Mouse (Mus musculus): ENCODE data around the gene Cfap97. TPM values are rescaled to one million over a fixed set of nuclear protein-coding genes. Genes with fewer than 3 reads are reported as not detected.

The Cfap97 gene
- polyA plus RNA-seq, 1 experiment from 2014 or later: 12.5 TPM

GRCm38 (mm10) chr8:46163870-46164190 is 12.3 kb downstream of the Cfap97 start:
- ATAC-seq: no peak; the same call in 1 of the 2 replicates
- 2% methylated on average over 24 of the region's 25 CpGs for WGBS (ENCODE audit: insufficient replicate concordance)
- H3K36me3 ChIP-seq: no peaks in the 10 kb centered on the region
- H3K4me2 ChIP-seq: peak overlapping the region; percentile 76
- H3K27ac ChIP-seq: peak overlapping the region; percentile 84
- peaks cover 22% of the 10 kb centered on the region for H3K4me1 ChIP-seq
- peak overlapping the region; percentile 82 for H3K9ac ChIP-seq
- peak overlapping the region; percentile 76 for H3K4me3 ChIP-seq
- H3K9me3 ChIP-seq (replicated peaks): no peaks in the 10 kb centered on the region
- H3K27me3 ChIP-seq (replicated peaks): no peaks in the 10 kb centered on the region

- no peak overlapping the region for H3K4me2 ChIP-seq
- H3K9ac ChIP-seq: no peak overlapping the region
- H3K36me3 ChIP-seq: peaks cover 27% of the 10 kb centered on the region
- H3K9me3 ChIP-seq (replicated peaks): no peaks in the 10 kb centered on the region
- 0 out of 2 replicates have a peak overlapping the region, but pooled peaks have one; percentile 20 for H3K27ac ChIP-seq
- ATAC-seq: peak; percentile 65
- 33% methylated on average over 2 of the region's 2 CpGs for WGBS (ENCODE audit: insufficient replicate concordance)
- H3K4me3 ChIP-seq: no peak overlapping the region
- H3K27me3 ChIP-seq (replicated peaks): no peaks in the 10 kb centered on the region
- peaks cover 7% of the 10 kb centered on the region for H3K4me1 ChIP-seq
Observed at GRCm38 (mm10) chr8:46173651-46174050, 22.1 kb downstream of the Cfap97 start.

DNA sequence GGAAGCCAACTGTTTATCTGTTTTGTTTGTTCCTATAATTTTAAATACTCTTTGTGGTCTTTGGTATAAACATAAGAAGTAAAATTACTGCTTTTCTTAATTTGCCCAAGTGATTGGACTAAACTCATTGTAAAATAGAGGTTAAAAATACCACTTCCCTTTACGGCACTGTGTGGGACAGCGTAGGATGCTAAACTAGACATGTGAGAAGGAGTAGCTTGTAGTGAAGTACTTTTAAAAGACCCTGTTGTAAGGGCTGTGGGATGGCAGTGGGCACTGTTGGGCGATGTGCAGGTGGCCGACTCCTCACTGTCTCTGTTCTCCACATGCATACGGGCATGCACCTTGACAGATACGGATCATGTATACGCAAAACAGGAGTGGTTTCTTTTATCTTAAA is 28.6 kb downstream of the Cfap97 start:
- H3K27me3 ChIP-seq (replicated peaks): no peaks in the 10 kb centered on the region
- WGBS (ENCODE audit: insufficient replicate concordance): 81% methylated on average over 7 of the region's 7 CpGs
- no peak overlapping the region for H3K4me2 ChIP-seq
- peaks cover 38% of the 10 kb centered on the region for H3K36me3 ChIP-seq
- H3K9ac ChIP-seq: no peak overlapping the region
- no peaks in the 10 kb centered on the region for H3K4me1 ChIP-seq
- H3K27ac ChIP-seq: no peak overlapping the region
- no peak overlapping the region for H3K4me3 ChIP-seq
- no peaks in the 10 kb centered on the region for H3K9me3 ChIP-seq (replicated peaks)
- no peak for ATAC-seq

GRCm38 (mm10) chr8:46185361-46185760 is 33.8 kb downstream of the Cfap97 start:
- no peak overlapping the region for H3K4me3 ChIP-seq
- WGBS (ENCODE audit: insufficient replicate concordance): 7% methylated on average over 2 of the region's 2 CpGs

GRCm38 (mm10) chr8:46193100-46193499 is 41.5 kb downstream of the Cfap97 start:
- Histone ChIP-seq H3K36me3 (peaks cover 53% of the 10 kb centered on the region), H3K4me3 (no peak overlapping the region)
- no peak for ATAC-seq

More at GRCm38 (mm10) chr8:46185361-46185760, 33.8 kb downstream of the Cfap97 start:
- peaks cover 39% of the 10 kb centered on the region for H3K36me3 ChIP-seq
- no peaks in the 10 kb centered on the region for H3K9me3 ChIP-seq (replicated peaks)
- no peaks in the 10 kb centered on the region for H3K4me1 ChIP-seq
- ATAC-seq: no peak
- no peak overlapping the region for H3K4me2 ChIP-seq
- no peaks in the 10 kb centered on the region for H3K27me3 ChIP-seq (replicated peaks)
- no peak overlapping the region for H3K27ac ChIP-seq
- H3K9ac ChIP-seq: no peak overlapping the region

DNA sequence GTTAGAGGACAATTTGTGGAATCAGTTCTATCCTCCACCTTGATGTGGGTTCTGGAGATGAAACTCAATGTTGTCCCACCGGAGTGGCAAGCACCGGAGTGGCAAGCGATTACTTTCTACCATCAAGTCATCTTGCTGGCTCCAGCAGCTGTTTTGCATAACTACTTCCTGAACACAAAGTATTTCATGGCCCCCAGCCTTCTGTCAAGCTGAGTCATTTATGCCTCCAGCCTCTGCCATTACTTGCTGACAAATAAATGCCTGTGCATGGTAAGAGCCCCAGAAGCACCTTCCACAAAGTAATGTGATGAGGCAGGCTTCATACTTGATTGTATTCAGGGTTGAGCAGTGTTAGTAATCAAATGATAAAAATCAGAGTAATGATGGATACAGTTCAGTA is 45.3 kb downstream of the Cfap97 start:
- H3K4me1 ChIP-seq: no peaks in the 10 kb centered on the region
- peaks cover 43% of the 10 kb centered on the region for H3K36me3 ChIP-seq
- H3K9me3 ChIP-seq (replicated peaks): no peaks in the 10 kb centered on the region
- H3K9ac ChIP-seq: no peak overlapping the region
- H3K27ac ChIP-seq: no peak overlapping the region
- H3K4me3 ChIP-seq: no peak overlapping the region
- no peak for ATAC-seq
- WGBS (ENCODE audit: insufficient replicate concordance): 82% methylated on average over 3 of the region's 3 CpGs
- no peaks in the 10 kb centered on the region for H3K27me3 ChIP-seq (replicated peaks)
- no peak overlapping the region for H3K4me2 ChIP-seq

More at GRCm38 (mm10) chr8:46193100-46193499, 41.5 kb downstream of the Cfap97 start:
- 84% methylated on average over 8 of the region's 8 CpGs for WGBS (ENCODE audit: insufficient replicate concordance)
- no peak overlapping the region for H3K27ac ChIP-seq
- H3K9ac ChIP-seq: no peak overlapping the region
- no peaks in the 10 kb centered on the region for H3K4me1 ChIP-seq
- H3K4me2 ChIP-seq: no peak overlapping the region
- H3K27me3 ChIP-seq (replicated peaks): no peaks in the 10 kb centered on the region
- H3K9me3 ChIP-seq (replicated peaks): no peaks in the 10 kb centered on the region

DNA sequence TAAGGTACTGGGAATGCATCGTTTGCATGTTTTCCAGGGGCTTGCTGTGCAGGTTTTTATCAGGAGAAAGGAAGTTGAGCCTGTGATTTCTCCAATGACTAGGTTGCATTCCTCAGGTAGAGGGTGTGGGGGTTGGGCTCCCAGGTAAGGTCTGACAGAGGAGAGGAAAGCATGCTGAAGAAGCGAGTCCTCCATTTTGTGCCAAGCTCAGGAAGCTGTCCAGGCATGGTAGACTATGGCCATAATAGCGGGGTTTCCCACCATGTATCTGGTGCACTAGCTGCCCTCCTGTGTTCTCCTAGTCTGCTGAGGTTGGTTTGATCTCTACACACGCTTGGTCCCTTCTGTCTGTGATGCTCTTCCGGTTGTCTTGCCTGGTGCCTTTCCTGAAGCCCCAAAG is 46.1 kb downstream of the Cfap97 start:
- Histone ChIP-seq H3K9me3 (replicated peaks) (no peaks in the 10 kb centered on the region), H3K27ac (no peak overlapping the region), H3K4me3 (no peak overlapping the region), H3K27me3 (replicated peaks) (no peaks in the 10 kb centered on the region), H3K4me1 (no peaks in the 10 kb centered on the region), H3K4me2 (no peak overlapping the region), H3K9ac (no peak overlapping the region), H3K36me3 (peaks cover 37% of the 10 kb centered on the region)
- 80% methylated on average over 5 of the region's 5 CpGs for WGBS (ENCODE audit: insufficient replicate concordance)
- no peak for ATAC-seq

GRCm38 (mm10) chr8:46202350-46202749 is 50.8 kb downstream of the Cfap97 start:
- H3K4me3 ChIP-seq: no peak overlapping the region
- no peaks in the 10 kb centered on the region for H3K27me3 ChIP-seq (replicated peaks)
- ATAC-seq: no peak
- H3K27ac ChIP-seq: no peak overlapping the region
- H3K36me3 ChIP-seq: peaks cover 36% of the 10 kb centered on the region
- no peak overlapping the region for H3K9ac ChIP-seq
- 79% methylated on average over 6 of the region's 6 CpGs for WGBS (ENCODE audit: insufficient replicate concordance)
- no peaks in the 10 kb centered on the region for H3K9me3 ChIP-seq (replicated peaks)
- no peaks in the 10 kb centered on the region for H3K4me1 ChIP-seq
- H3K4me2 ChIP-seq: no peak overlapping the region

DNA sequence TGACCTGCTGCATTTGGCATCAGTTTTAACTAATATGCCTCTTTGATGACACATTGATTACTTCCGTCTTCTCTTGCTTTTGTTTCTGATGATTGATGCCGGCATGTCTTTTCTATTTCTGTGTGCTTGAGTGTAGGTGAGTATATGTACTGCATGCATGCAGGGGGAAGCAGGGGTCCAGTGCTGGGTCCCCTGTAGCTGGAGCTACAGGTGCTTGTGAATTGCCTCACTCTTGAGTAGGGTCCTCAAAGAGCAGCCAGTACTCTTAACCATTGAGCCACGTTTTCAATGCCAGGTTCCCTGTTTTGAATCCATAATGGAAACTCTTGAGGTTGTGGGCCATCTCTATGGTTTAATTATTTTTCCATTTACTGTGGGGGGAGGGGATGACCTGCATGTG is 52.7 kb downstream of the Cfap97 start:
- Histone ChIP-seq H3K4me2 (no peak overlapping the region), H3K36me3 (peaks cover 53% of the 10 kb centered on the region)

DNA sequence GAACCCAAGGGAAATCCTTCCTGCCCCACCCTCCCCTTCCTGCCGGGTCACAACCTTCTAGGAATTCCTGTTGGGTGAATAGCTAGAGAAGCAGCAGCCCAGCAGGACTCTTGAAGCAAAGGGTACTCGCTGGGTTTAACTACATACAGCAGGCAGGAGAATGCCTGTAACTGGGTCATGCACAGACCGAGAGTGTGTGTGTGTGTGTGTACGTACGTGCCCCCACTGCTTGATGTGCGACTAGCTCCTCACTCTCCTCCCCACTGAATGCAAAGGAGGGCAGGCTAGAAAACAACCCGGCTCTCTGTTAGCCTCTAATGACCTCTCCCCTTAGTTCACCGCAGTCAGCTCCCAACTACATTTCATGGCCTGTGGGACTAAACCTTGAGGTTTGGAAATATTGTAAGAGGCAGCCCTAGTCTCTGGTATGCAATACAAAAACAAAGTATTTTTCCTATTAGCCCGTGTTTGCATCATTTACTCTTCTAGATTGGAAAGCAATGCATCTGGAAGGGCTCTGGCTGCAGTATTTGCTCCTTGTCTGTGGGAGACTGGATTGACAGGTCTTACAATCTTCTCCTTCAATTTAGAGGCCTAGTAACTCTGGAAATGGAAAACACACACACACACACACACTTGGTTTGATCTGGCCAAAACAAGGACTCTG is 53.5 kb downstream of the Cfap97 start:
- ATAC-seq: no peak
- Histone ChIP-seq H3K27ac (no peak overlapping the region), H3K9ac (no peak overlapping the region), H3K4me3 (no peak overlapping the region), H3K27me3 (replicated peaks) (no peaks in the 10 kb centered on the region; the same call in 1 of the 2 replicates), H3K4me1 (peaks cover 17% of the 10 kb centered on the region), H3K36me3 (peaks cover 54% of the 10 kb centered on the region), H3K4me2 (no peak overlapping the region), H3K9me3 (replicated peaks) (no peaks in the 10 kb centered on the region)
- WGBS (ENCODE audit: insufficient replicate concordance): 67% methylated on average over 9 of the region's 9 CpGs

More for the DNA sequence above, 52.7 kb downstream of the Cfap97 start:
- H3K9ac ChIP-seq: no peak overlapping the region
- no peak overlapping the region for H3K4me3 ChIP-seq
- no peaks in the 10 kb centered on the region for H3K9me3 ChIP-seq (replicated peaks)
- no peak for ATAC-seq
- H3K27me3 ChIP-seq (replicated peaks): no peaks in the 10 kb centered on the region
- peaks cover 9% of the 10 kb centered on the region for H3K4me1 ChIP-seq
- WGBS (ENCODE audit: insufficient replicate concordance): 77% methylated on average over 3 of the region's 3 CpGs
- no peak overlapping the region for H3K27ac ChIP-seq

GRCm38 (mm10) chr8:46206107-46206506 is 54.5 kb downstream of the Cfap97 start:
- WGBS (ENCODE audit: insufficient replicate concordance): 79% methylated on average over 6 of the region's 6 CpGs
- Histone ChIP-seq H3K9ac (no peak overlapping the region), H3K27me3 (replicated peaks) (peaks cover 9% of the 10 kb centered on the region; the same call in 1 of the 2 replicates), H3K4me2 (no peak overlapping the region), H3K4me1 (peaks cover 25% of the 10 kb centered on the region), H3K36me3 (peaks cover 54% of the 10 kb centered on the region), H3K27ac (no peak overlapping the region), H3K9me3 (replicated peaks) (no peaks in the 10 kb centered on the region), H3K4me3 (no peak overlapping the region)
- no peak for ATAC-seq

GRCm38 (mm10) chr8:46208354-46208753 is 56.8 kb downstream of the Cfap97 start:
- ATAC-seq: no peak
- H3K4me3 ChIP-seq: no peak overlapping the region; the same call in 1 of the 2 replicates
- H3K9ac ChIP-seq: no peak overlapping the region
- peaks cover 53% of the 10 kb centered on the region for H3K36me3 ChIP-seq
- H3K27ac ChIP-seq: no peak overlapping the region
- H3K27me3 ChIP-seq (replicated peaks): peaks cover 10% of the 10 kb centered on the region; the same call in 1 of the 2 replicates
- peaks cover 39% of the 10 kb centered on the region for H3K4me1 ChIP-seq
- no peak overlapping the region for H3K4me2 ChIP-seq
- no peaks in the 10 kb centered on the region for H3K9me3 ChIP-seq (replicated peaks)
- WGBS (ENCODE audit: insufficient replicate concordance): 89% methylated on average over 12 of the region's 12 CpGs
